Mouse (Mus musculus): ENCODE measurements around the gene Zfp612. TPM values are rescaled to one million over a fixed set of nuclear protein-coding genes. Genes with fewer than 3 reads are reported as not detected.

Gene Zfp612
- polyA plus RNA-seq, 1 experiment = 0.13 TPM

DNA sequence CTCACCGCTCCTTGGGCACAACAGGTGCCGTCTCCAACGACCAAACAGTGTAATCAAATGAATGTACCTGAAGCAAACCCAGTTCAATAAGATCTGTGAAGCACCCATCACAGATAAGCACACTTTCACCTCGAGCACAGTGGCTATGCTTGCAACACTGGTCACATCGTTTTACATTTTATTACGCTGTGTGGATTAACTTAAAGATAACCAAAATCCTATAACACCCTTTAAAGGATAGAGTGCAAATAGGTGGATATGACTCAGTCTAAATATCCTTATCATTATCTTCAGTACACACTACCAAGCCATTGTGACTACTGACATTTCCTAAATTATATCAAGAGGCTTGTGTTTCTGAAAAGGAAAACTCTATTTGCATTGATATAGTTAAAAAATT, 28.3 kb upstream of the Zfp612 start:
- no peak overlapping the region for H3K27ac ChIP-seq (ENCODE audit: insufficient read depth, low read length)
- 77% methylated on average over 6 of the region's 6 CpGs for WGBS
- no peak for TF ChIP-seq CTCF (IDR thresholded peaks at IDR 0.05; ENCODE audit: extremely low read depth, insufficient read depth, insufficient read length, insufficient replicate concordance)
- TF ChIP-seq POLR2A (IDR thresholded peaks at IDR 0.05; ENCODE audit: low read depth, low read length) = no peak
- H3K4me1 ChIP-seq (ENCODE audit: control insufficient read depth, insufficient read depth, insufficient read length) = no peaks in the 10 kb centered on the region
- no peak for DNase-seq (ENCODE audit: low read depth in 1 of 2, low spot score in 2 of 2)
- no peaks in the 10 kb centered on the region for H3K27me3 ChIP-seq (ENCODE audit: control insufficient read depth, insufficient read depth, low read length)
- no peaks in the 10 kb centered on the region for H3K36me3 ChIP-seq (ENCODE audit: control insufficient read depth, insufficient read depth, low read length)
- H3K4me3 ChIP-seq (ENCODE audit: extremely low read depth, insufficient read depth, insufficient read length) = no peak overlapping the region

- DNase-seq (ENCODE audit: low read depth in 1 of 2, low spot score in 2 of 2) = no peak
- Histone ChIP-seq H3K27me3 (ENCODE audit: control insufficient read depth, insufficient read depth, low read length) (no peaks in the 10 kb centered on the region), H3K4me1 (ENCODE audit: control insufficient read depth, insufficient read depth, insufficient read length) (no peaks in the 10 kb centered on the region), H3K27ac (ENCODE audit: insufficient read depth, low read length) (no peak overlapping the region), H3K4me3 (ENCODE audit: extremely low read depth, insufficient read depth, insufficient read length) (no peak overlapping the region), H3K36me3 (ENCODE audit: control insufficient read depth, insufficient read depth, low read length) (no peaks in the 10 kb centered on the region)
- no peak for TF ChIP-seq POLR2A (IDR thresholded peaks at IDR 0.05; ENCODE audit: low read depth, low read length)
- no peak for TF ChIP-seq CTCF (IDR thresholded peaks at IDR 0.05; ENCODE audit: extremely low read depth, insufficient read depth, insufficient read length, insufficient replicate concordance)
- WGBS = 65% methylated on average over 8 of the region's 8 CpGs
Measured at GRCm38 (mm10) chr8:110058207-110058606, 21.3 kb upstream of the Zfp612 start.

DNA sequence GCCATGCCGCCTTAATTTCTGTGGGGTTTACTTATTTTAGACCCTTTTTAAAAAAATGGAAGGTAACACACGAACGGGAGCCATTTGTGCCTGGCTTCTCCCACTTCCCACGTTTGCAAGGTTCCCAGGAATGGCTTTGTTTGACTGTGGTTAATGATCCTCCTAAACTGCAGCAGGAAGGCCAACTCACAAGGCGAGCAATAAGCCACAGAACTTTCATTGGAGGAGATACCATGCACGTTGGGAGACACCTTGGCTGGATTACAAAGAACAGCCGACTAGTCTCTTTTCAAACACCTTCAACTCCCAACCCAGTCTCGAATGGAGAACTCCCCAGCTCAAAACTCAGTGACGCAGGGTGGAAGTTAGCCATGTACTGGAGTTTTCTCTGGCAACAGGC, 15.4 kb upstream of the Zfp612 start:
- H3K36me3 ChIP-seq (ENCODE audit: control insufficient read depth, insufficient read depth, low read length) = no peaks in the 10 kb centered on the region
- H3K4me1 ChIP-seq (ENCODE audit: control insufficient read depth, insufficient read depth, insufficient read length) = no peaks in the 10 kb centered on the region
- WGBS = 77% methylated on average over 9 of the region's 9 CpGs
- H3K27ac ChIP-seq (ENCODE audit: insufficient read depth, low read length) = no peak overlapping the region
- no peak for DNase-seq (ENCODE audit: low read depth in 1 of 2, low spot score in 2 of 2)
- TF ChIP-seq POLR2A (IDR thresholded peaks at IDR 0.05; ENCODE audit: low read depth, low read length) (no peak), CTCF (IDR thresholded peaks at IDR 0.05; ENCODE audit: extremely low read depth, insufficient read depth, insufficient read length, insufficient replicate concordance) (no peak)
- no peaks in the 10 kb centered on the region for H3K27me3 ChIP-seq (ENCODE audit: control insufficient read depth, insufficient read depth, low read length)
- no peak overlapping the region for H3K4me3 ChIP-seq (ENCODE audit: extremely low read depth, insufficient read depth, insufficient read length)

DNA sequence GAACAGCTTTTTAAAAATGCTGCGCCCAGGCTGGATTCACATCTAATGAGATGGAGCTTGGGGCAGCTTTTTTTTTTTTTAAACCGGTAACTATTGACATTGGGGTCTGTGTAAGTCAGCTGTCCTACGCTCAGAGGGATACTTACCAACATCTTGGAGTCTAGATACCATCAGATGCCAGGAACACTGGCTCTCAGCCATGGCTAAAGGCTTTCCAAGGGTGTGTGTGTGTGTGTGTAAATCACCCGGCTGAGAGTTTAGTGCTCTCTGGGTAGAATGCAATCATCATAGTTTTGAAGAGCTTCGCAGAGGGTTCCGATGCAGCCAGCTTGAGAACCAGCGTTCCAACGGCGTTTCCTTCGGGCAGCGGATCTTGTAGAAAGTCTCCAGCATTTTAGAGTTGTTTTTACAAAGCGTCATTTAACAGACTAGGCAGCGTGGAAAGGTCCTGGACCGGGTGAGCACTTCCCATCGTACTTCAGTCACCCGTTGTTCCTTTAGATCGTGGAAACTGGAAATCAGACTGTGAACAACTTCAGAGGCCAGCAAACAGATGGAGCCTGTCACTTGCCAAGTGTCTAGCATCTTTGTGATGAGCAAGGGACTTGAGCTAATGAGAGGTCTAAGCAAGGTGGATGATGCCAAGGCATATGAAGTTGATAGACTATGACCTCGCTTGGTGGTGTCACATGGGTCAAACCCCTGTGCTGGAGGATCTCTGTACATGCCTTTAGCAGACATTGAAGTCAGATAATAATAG, 14.8 kb upstream of the Zfp612 start:
- no peaks in the 10 kb centered on the region for H3K36me3 ChIP-seq (ENCODE audit: control insufficient read depth, insufficient read depth, low read length)
- WGBS = 89% methylated on average over 18 of the region's 18 CpGs
- no peaks in the 10 kb centered on the region for H3K4me1 ChIP-seq (ENCODE audit: control insufficient read depth, insufficient read depth, insufficient read length)
- H3K4me3 ChIP-seq (ENCODE audit: extremely low read depth, insufficient read depth, insufficient read length) = no peak overlapping the region
- H3K27me3 ChIP-seq (ENCODE audit: control insufficient read depth, insufficient read depth, low read length) = no peaks in the 10 kb centered on the region
- TF ChIP-seq CTCF (IDR thresholded peaks at IDR 0.05; ENCODE audit: extremely low read depth, insufficient read depth, insufficient read length, insufficient replicate concordance) = no peak
- no peak for TF ChIP-seq POLR2A (IDR thresholded peaks at IDR 0.05; ENCODE audit: low read depth, low read length)
- DNase-seq (ENCODE audit: low read depth in 1 of 2, low spot score in 2 of 2) = no peak
- H3K27ac ChIP-seq (ENCODE audit: insufficient read depth, low read length) = no peak overlapping the region

DNA sequence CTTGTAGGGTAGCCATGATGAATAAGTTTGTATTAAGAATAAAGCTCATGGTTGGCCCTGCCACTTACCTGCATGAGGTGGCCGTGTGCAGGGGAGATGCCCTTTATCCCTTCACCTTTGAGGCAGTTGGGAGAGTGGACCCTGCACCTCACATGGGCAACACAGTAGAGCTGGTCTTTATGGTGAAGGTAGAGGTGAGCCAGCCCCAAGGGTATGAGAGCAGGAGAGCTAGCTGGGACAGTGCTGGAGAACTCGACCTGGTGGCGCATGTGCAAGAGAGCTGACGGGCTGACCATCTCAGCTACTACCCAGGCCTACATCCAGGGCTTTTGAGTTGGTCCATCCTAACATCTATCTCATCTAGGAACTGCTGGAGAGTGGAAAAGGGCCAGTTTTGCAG, 13.9 kb upstream of the Zfp612 start:
- H3K36me3 ChIP-seq (ENCODE audit: control insufficient read depth, insufficient read depth, low read length) = no peaks in the 10 kb centered on the region
- H3K27me3 ChIP-seq (ENCODE audit: control insufficient read depth, insufficient read depth, low read length) = no peaks in the 10 kb centered on the region
- H3K4me3 ChIP-seq (ENCODE audit: extremely low read depth, insufficient read depth, insufficient read length) = no peak overlapping the region
- no peak overlapping the region for H3K27ac ChIP-seq (ENCODE audit: insufficient read depth, low read length)
- whole genome bisulfite sequencing = 85% methylated on average over 4 of the region's 4 CpGs
- DNase-seq (ENCODE audit: low read depth in 1 of 2, low spot score in 2 of 2) = no peak
- H3K4me1 ChIP-seq (ENCODE audit: control insufficient read depth, insufficient read depth, insufficient read length) = no peaks in the 10 kb centered on the region
- TF ChIP-seq CTCF (IDR thresholded peaks at IDR 0.05; ENCODE audit: extremely low read depth, insufficient read depth, insufficient read length, insufficient replicate concordance) (no peak), POLR2A (IDR thresholded peaks at IDR 0.05; ENCODE audit: low read depth, low read length) (no peak)

DNA sequence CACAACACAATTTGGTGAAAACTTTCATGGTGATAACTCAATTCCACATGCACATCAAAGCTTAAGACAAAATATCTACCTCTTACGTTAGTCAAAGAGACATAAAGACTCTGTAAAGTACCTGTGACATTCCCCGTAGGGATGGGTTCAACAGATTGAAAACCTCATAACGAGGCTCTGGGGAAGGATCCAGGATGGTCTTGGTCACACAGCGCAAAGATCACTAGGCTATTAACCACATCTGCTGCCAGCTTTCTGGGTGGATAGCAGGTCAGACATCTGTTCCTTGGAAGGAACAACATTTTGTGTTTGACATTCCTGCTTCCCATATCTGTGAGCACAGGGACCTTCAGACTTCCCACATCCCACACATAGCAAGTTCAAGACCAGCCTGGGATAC, 9.8 kb upstream of the Zfp612 start:
- H3K36me3 ChIP-seq (ENCODE audit: control insufficient read depth, insufficient read depth, low read length) = no peaks in the 10 kb centered on the region
- H3K27ac ChIP-seq (ENCODE audit: insufficient read depth, low read length) = no peak overlapping the region
- 87% methylated on average over 4 of the region's 4 CpGs for whole genome bisulfite sequencing
- TF ChIP-seq CTCF (IDR thresholded peaks at IDR 0.05; ENCODE audit: extremely low read depth, insufficient read depth, insufficient read length, insufficient replicate concordance) (no peak), POLR2A (IDR thresholded peaks at IDR 0.05; ENCODE audit: low read depth, low read length) (no peak)
- H3K27me3 ChIP-seq (ENCODE audit: control insufficient read depth, insufficient read depth, low read length) = no peaks in the 10 kb centered on the region
- H3K4me1 ChIP-seq (ENCODE audit: control insufficient read depth, insufficient read depth, insufficient read length) = no peaks in the 10 kb centered on the region
- no peak overlapping the region for H3K4me3 ChIP-seq (ENCODE audit: extremely low read depth, insufficient read depth, insufficient read length)
- no peak for DNase-seq (ENCODE audit: low read depth in 1 of 2, low spot score in 2 of 2)

- peak; percentile 9 to 12 for DNase-seq (ENCODE audit: low read depth in 1 of 2, low spot score in 2 of 2)
- H3K36me3 ChIP-seq (ENCODE audit: control insufficient read depth, insufficient read depth, low read length) = no peaks in the 10 kb centered on the region
- no peak overlapping the region for H3K4me3 ChIP-seq (ENCODE audit: extremely low read depth, insufficient read depth, insufficient read length)
- no peak overlapping the region for H3K27ac ChIP-seq (ENCODE audit: insufficient read depth, low read length)
- H3K4me1 ChIP-seq (ENCODE audit: control insufficient read depth, insufficient read depth, insufficient read length) = no peaks in the 10 kb centered on the region
- TF ChIP-seq CTCF (IDR thresholded peaks at IDR 0.05; ENCODE audit: extremely low read depth, insufficient read depth, insufficient read length, insufficient replicate concordance) = peak; percentile 71; the same call in 1 of the 2 replicates
- no peak for TF ChIP-seq POLR2A (IDR thresholded peaks at IDR 0.05; ENCODE audit: low read depth, low read length)
- H3K27me3 ChIP-seq (ENCODE audit: control insufficient read depth, insufficient read depth, low read length) = no peaks in the 10 kb centered on the region
- WGBS = 18% methylated on average over 9 of the region's 9 CpGs
Measured at GRCm38 (mm10) chr8:110071600-110071999, 7.9 kb upstream of the Zfp612 start.
